Mouse (Mus musculus): ENCODE results near the gene Ltk.

The Ltk gene

GRCm38 (mm10) chr2:119760251-119760650 is at the start of gene Ltk:
TSS of gene Ltk (minus strand) at chr2:119760431.
- DNase-seq (ENCODE audit: extremely low spot score), result no peak

GRCm38 (mm10) chr2:119808881-119809280 is 48.6 kb upstream of the Ltk start:
- no peak for DNase-seq (ENCODE audit: extremely low spot score)

GRCm38 (mm10) chr2:119808438-119808837 is 48.2 kb upstream of the Ltk start:
- DNase-seq (ENCODE audit: extremely low spot score), result no peak

- no peak for DNase-seq (ENCODE audit: extremely low spot score)
These were observed 45.3 kb upstream of the Ltk start for GRCm38 (mm10) chr2:119805536-119805935.

GRCm38 (mm10) chr2:119804776-119805175 is 44.5 kb upstream of the Ltk start:
- no peak for DNase-seq (ENCODE audit: extremely low spot score)

GRCm38 (mm10) chr2:119804275-119804628 is 44.0 kb upstream of the Ltk start:
- DNase-seq (ENCODE audit: extremely low spot score), result no peak

GRCm38 (mm10) chr2:119803618-119804274 is 43.5 kb upstream of the Ltk start:
- DNase-seq (ENCODE audit: extremely low spot score), result no peak

- DNase-seq (ENCODE audit: extremely low spot score), result peak; percentile 67
These were observed 42.8 kb upstream of the Ltk start for GRCm38 (mm10) chr2:119802767-119803617.

- no peak for DNase-seq (ENCODE audit: extremely low spot score)
These were observed 40.9 kb upstream of the Ltk start for GRCm38 (mm10) chr2:119800876-119801846.

GRCm38 (mm10) chr2:119799961-119800550 is 39.8 kb upstream of the Ltk start:
- peak; percentile 59 for DNase-seq (ENCODE audit: extremely low spot score)

GRCm38 (mm10) chr2:119799181-119799960 is 39.1 kb upstream of the Ltk start:
- peak; percentile 70 for DNase-seq (ENCODE audit: extremely low spot score)

- DNase-seq (ENCODE audit: extremely low spot score), result peak; percentile 55
These were observed 38.2 kb upstream of the Ltk start for GRCm38 (mm10) chr2:119798246-119798927.

GRCm38 (mm10) chr2:119797279-119797783 is 37.1 kb upstream of the Ltk start, which contains the start of gene Tyro3:
TSS of gene Tyro3 (plus strand) at chr2:119797733.
- no peak for DNase-seq (ENCODE audit: extremely low spot score)

- no peak for DNase-seq (ENCODE audit: extremely low spot score)
These were observed 29.8 kb upstream of the Ltk start for GRCm38 (mm10) chr2:119789996-119790395.

- DNase-seq (ENCODE audit: extremely low spot score), result peak; percentile 90
These were observed 27.1 kb upstream of the Ltk start, which contains the start of gene Rpap1 for GRCm38 (mm10) chr2:119787206-119787883. TSS of gene Rpap1 (minus strand) at chr2:119787537.

- no peak for DNase-seq (ENCODE audit: extremely low spot score)
These were observed 7.0 kb upstream of the Ltk start for GRCm38 (mm10) chr2:119767246-119767645.

GRCm38 (mm10) chr2:119763924-119764323 is 3.7 kb upstream of the Ltk start:
- no peak for DNase-seq (ENCODE audit: extremely low spot score)

- no peak for DNase-seq (ENCODE audit: extremely low spot score)
These were observed 2.0 kb upstream of the Ltk start for GRCm38 (mm10) chr2:119762276-119762675.

All from embryo, embryonic 9.5 days (tissue).